Mouse (Mus musculus): ENCODE results near the gene Pgm1. TPM values are rescaled to one million over a fixed set of nuclear protein-coding genes. Genes with fewer than 3 reads are reported as not detected.

The Pgm1 gene
- total and polyA plus RNA-seq, 3 experiments, result 6.7 to 28.6 TPM; not detected in 1

DNA sequence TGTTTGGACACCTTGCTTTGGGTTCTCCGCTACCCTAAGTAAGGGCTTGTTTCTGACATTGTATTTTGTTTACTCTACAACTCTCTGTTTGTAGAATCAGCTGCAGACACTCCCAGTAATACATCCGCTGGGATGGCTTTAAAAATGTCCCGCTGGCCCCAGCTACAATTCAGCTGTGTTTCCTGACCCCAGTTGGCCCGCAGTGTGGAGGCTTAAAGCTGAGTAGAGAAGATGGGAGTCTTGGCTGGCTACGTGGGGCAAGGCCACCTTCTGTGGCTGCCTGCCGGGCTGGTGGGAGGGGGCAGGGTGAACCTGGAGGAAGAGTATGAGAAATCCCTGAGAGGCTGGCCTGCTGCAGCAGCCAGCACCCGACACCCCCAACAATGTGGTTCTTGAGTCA lies 59.6 kb downstream of the Pgm1 start:
- TF ChIP-seq EP300 (IDR thresholded peaks at IDR 0.05; ENCODE audit: low read depth in 1 of 2, low read length in 2 of 2) (no peak), POLR2AphosphoS5 (IDR thresholded peaks at IDR 0.05; ENCODE audit: borderline replicate concordance, low read depth, low read length) (no peak), CHD1 (IDR thresholded peaks at IDR 0.05; ENCODE audit: low read depth, low read length) (no peak), GABPA (IDR thresholded peaks at IDR 0.05; ENCODE audit: low read depth, low read length) (no peak), JUND (IDR thresholded peaks at IDR 0.05; ENCODE audit: low read depth, low read length) (no peak), KAT2A (conservative IDR thresholded peaks at IDR 0.05; ENCODE audit: low read depth, low read length) (no peak), ELF1 (IDR thresholded peaks at IDR 0.05; ENCODE audit: low read depth, low read length) (no peak), MAZ (IDR thresholded peaks at IDR 0.05; ENCODE audit: low read depth, low read length) (no peak), POLR2A (IDR thresholded peaks at IDR 0.05; ENCODE audit: control insufficient read depth in 1 of 2, insufficient read depth in 1 of 2, low read depth in 1 of 2, low read length in 2 of 2, poor library complexity in 1 of 2) (no peak), ZKSCAN1 (IDR thresholded peaks at IDR 0.05; ENCODE audit: low read depth, low read length) (no peak), POLR2AphosphoS2 (IDR thresholded peaks at IDR 0.05; ENCODE audit: low read length) (no peak), MAFK (IDR thresholded peaks at IDR 0.05; ENCODE audit: borderline replicate concordance, low read depth, low read length) (no peak), HCFC1 (IDR thresholded peaks at IDR 0.05; ENCODE audit: low read depth, low read length) (no peak), MYB (IDR thresholded peaks at IDR 0.05; ENCODE audit: low read depth, low read length) (no peak), GATA1 (IDR thresholded peaks at IDR 0.05; ENCODE audit: low read depth, low read length) (no peak)
- no peak overlapping the region for H3K4me3 ChIP-seq (ENCODE audit: control insufficient read depth in 1 of 2, insufficient read depth in 1 of 2, low read depth in 2 of 2, low read length in 2 of 2)
- no peak for DNase-seq (ENCODE audit: low read depth, low spot score)
- no peak overlapping the region for H3K27ac ChIP-seq (ENCODE audit: control insufficient read depth, low read depth, low read length)
- H3K79me2 ChIP-seq (ENCODE audit: control insufficient read depth, insufficient read depth, low read length, poor library complexity), result no peaks in the 10 kb centered on the region
- H3K4me1 ChIP-seq (ENCODE audit: control insufficient read depth in 1 of 2, insufficient read depth in 2 of 2, low read length in 2 of 2), result no peaks in the 10 kb centered on the region
- no peaks in the 10 kb centered on the region for H3K36me3 ChIP-seq (ENCODE audit: control insufficient read depth in 1 of 2, insufficient read depth in 2 of 2, low read length in 2 of 2)
- H3K27me3 ChIP-seq (ENCODE audit: control insufficient read depth in 1 of 2, insufficient read depth in 2 of 2, low read length in 2 of 2), result no peaks in the 10 kb centered on the region
- no peaks in the 10 kb centered on the region for H3K9me3 ChIP-seq (replicated peaks; ENCODE audit: insufficient read depth, low read length)
- H3K9ac ChIP-seq (ENCODE audit: control insufficient read depth, low read depth, low read length, poor library complexity, severe bottlenecking), result no peak overlapping the region

DNA sequence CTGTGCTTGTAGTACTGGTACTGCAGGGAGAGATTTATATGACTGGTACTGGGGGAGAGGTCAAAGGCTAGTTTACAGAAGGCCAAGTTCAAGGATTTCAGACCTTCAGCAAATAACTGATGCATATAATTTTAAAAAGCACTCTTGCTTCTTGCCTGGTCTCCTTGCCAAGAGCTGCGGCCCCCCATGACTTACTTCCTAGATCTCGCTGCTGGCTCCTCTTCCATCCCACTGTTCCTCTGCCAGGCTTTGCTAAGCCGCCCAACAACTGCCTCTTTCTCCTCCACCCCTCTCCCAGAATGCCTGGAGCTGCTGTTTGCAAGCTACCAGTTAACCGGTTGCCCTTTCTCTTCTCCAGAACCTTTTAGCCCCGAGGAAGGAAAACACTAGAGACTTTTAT lies 71.8 kb downstream of the Pgm1 start:
- DNase-seq (ENCODE audit: low read depth, low spot score), result no peak
- Histone ChIP-seq H3K4me1 (ENCODE audit: control insufficient read depth in 1 of 2, insufficient read depth in 2 of 2, low read length in 2 of 2) (no peaks in the 10 kb centered on the region), H3K27me3 (ENCODE audit: control insufficient read depth in 1 of 2, insufficient read depth in 2 of 2, low read length in 2 of 2) (no peaks in the 10 kb centered on the region), H3K27ac (ENCODE audit: control insufficient read depth, low read depth, low read length) (no peak overlapping the region), H3K36me3 (ENCODE audit: control insufficient read depth in 1 of 2, insufficient read depth in 2 of 2, low read length in 2 of 2) (no peaks in the 10 kb centered on the region), H3K9me3 (replicated peaks; ENCODE audit: insufficient read depth, low read length) (no peaks in the 10 kb centered on the region), H3K79me2 (ENCODE audit: control insufficient read depth, insufficient read depth, low read length, poor library complexity) (no peaks in the 10 kb centered on the region), H3K4me3 (ENCODE audit: control insufficient read depth in 1 of 2, insufficient read depth in 1 of 2, low read depth in 2 of 2, low read length in 2 of 2) (no peak overlapping the region), H3K9ac (ENCODE audit: control insufficient read depth, low read depth, low read length, poor library complexity, severe bottlenecking) (no peak overlapping the region)
- no peak for TF ChIP-seq USF1 (IDR thresholded peaks at IDR 0.05; ENCODE audit: low read depth, low read length)
- no peak for TF ChIP-seq HCFC1 (IDR thresholded peaks at IDR 0.05; ENCODE audit: low read depth, low read length)
- no peak for TF ChIP-seq MYC (IDR thresholded peaks at IDR 0.05; ENCODE audit: low read depth, low read length)
- TF ChIP-seq ZNF384 (IDR thresholded peaks at IDR 0.05; ENCODE audit: low read depth, low read length), result no peak
- TF ChIP-seq NELFE (IDR thresholded peaks at IDR 0.05; ENCODE audit: low read depth, low read length), result no peak
- no peak for TF ChIP-seq RAD21 (IDR thresholded peaks at IDR 0.05; ENCODE audit: low read depth, low read length)
- no peak for TF ChIP-seq POLR2A (IDR thresholded peaks at IDR 0.05; ENCODE audit: control insufficient read depth in 1 of 2, insufficient read depth in 1 of 2, low read depth in 1 of 2, low read length in 2 of 2, poor library complexity in 1 of 2)
- TF ChIP-seq TAL1 (IDR thresholded peaks at IDR 0.05; ENCODE audit: low read length), result no peak
